Mouse (Mus musculus) stomach, postnatal 0 days (tissue): ENCODE data around the gene Ggt1. TPM values are rescaled to one million over a fixed set of nuclear protein-coding genes. Genes with fewer than 3 reads are reported as not detected.

Experiments
- ATAC-seq: fragments of 200-750 bp; cut with Nextera tagmentation; 2 replicates; pipeline ENCODE4 v1.8.0; 2017; ENCODE audit not compliant: low FRiP score, low TSS enrichment
- DNase-seq: peaks from one replicate; pipeline ENCODE4 v3.0.0-alpha.2; 2016; ENCODE audit warnings: low spot score
- H3K27ac ChIP-seq: fragments of 300-500 bp; sonication (generic); replicated peaks from 2 replicates; pipeline ENCODE4 v1.5.1; 2014; ENCODE audit warnings: mild to moderate bottlenecking, control low read depth
- H3K27me3 ChIP-seq: fragments of 300-500 bp; sonication (generic); 2 replicates; pipeline ENCODE4 v1.6.1; 2014; ENCODE audit warnings: low read length; ENCODE audit not compliant: control insufficient read depth, insufficient read depth
- H3K36me3 ChIP-seq: fragments of 300-500 bp; sonication (generic); 2 replicates; pipeline ENCODE4 v1.6.1; 2014; ENCODE audit warnings: low read length, mixed read lengths; ENCODE audit not compliant: control insufficient read depth, insufficient read depth
- H3K4me1 ChIP-seq: fragments of 300-500 bp; sonication (generic); replicated peaks from 2 replicates; pipeline ENCODE4 v1.6.1; 2014; ENCODE audit warnings: antibody characterized with exemption; ENCODE audit not compliant: control insufficient read depth, insufficient read depth
- H3K4me2 ChIP-seq: fragments of 300-500 bp; sonication (generic); replicated peaks from 2 replicates; pipeline ENCODE4 v1.6.1; 2014; ENCODE audit warnings: low read depth, mild to moderate bottlenecking, control low read depth, moderate library complexity
- H3K4me3 ChIP-seq: fragments of 300-500 bp; sonication (generic); 2 replicates; pipeline ENCODE4 v1.5.1; 2014; ENCODE audit warnings: low read depth, low read length, control low read depth
- H3K9ac ChIP-seq: fragments of 300-500 bp; sonication (generic); 2 replicates; pipeline ENCODE4 v1.6.1; 2014; ENCODE audit warnings: mild to moderate bottlenecking, low read length, control low read depth, mixed read lengths
- H3K9me3 ChIP-seq: fragments of 300-500 bp; sonication (generic); 2 replicates; pipeline ENCODE4 v1.6.1; 2016; ENCODE audit warnings: low read length; ENCODE audit not compliant: control insufficient read depth
- CTCF ChIP-seq: IDR thresholded peaks from 2 replicates; pipeline ENCODE4 v1.5.1; 2016; ENCODE audit warnings: antibody characterized with exemption, low read depth, mild to moderate bottlenecking, moderate library complexity
- EP300 ChIP-seq: optimal IDR thresholded peaks from 2 replicates; pipeline ENCODE3; 2016; ENCODE audit warnings: antibody characterized with exemption
- whole genome bisulfite sequencing: fragments of 180-500 bp; shearing (Covaris S2); extraction: QIAGEN DNeasy Blood & Tissue Kit; methylation state at CpG from one replicate; pipeline ENCODE4 v1.1.7; 2014; 5-methylcytosine and 5-hydroxymethylcytosine counted together
- polyA plus RNA-seq: library from polyadenylated mRNA; unstranded; fragments of >200 nt; fragmentation: Nextera tagmentation; extraction: Ambion mirVana; gene quantifications from 2 replicates; pipeline ENCODE4 v1.2.1, GENCODE M21; 2015

The Ggt1 gene
- polyA plus RNA-seq, 1 experiment from 2014 or later: 1.9 TPM

GRCm38 (mm10) chr10:75605162-75605846 lies 43.9 kb downstream of the Ggt1 start:
- WGBS: 38% methylated on average over 11 of the region's 11 CpGs
- no peak for DNase-seq
- Histone ChIP-seq H3K27me3 (no peaks in the 10 kb centered on the region), H3K9me3 (no peaks in the 10 kb centered on the region), H3K36me3 (no peaks in the 10 kb centered on the region), H3K4me1 (no peaks in the 10 kb centered on the region), H3K27ac (no peak overlapping the region), H3K4me2 (no peak overlapping the region), H3K9ac (no peak overlapping the region), H3K4me3 (no peak overlapping the region)
- ATAC-seq: no peak
- TF ChIP-seq CTCF (peak; percentile 37), EP300 (no peak)

GRCm38 (mm10) chr10:75607253-75607652 lies 45.8 kb downstream of the Ggt1 start:
- WGBS: 83% methylated on average over 4 of the region's 4 CpGs
- ATAC-seq: no peak

GRCm38 (mm10) chr10:75608975-75609374 lies 47.6 kb downstream of the Ggt1 start:
- H3K4me1 ChIP-seq: no peaks in the 10 kb centered on the region
- no peak for DNase-seq
- no peak for TF ChIP-seq EP300
- TF ChIP-seq CTCF: no peak

More at GRCm38 (mm10) chr10:75607253-75607652, 45.8 kb downstream of the Ggt1 start:
- H3K27me3 ChIP-seq: no peaks in the 10 kb centered on the region
- no peak overlapping the region for H3K9ac ChIP-seq
- DNase-seq: no peak
- H3K36me3 ChIP-seq: no peaks in the 10 kb centered on the region
- H3K9me3 ChIP-seq: no peaks in the 10 kb centered on the region
- H3K4me1 ChIP-seq: no peaks in the 10 kb centered on the region
- H3K4me3 ChIP-seq: no peak overlapping the region
- TF ChIP-seq CTCF (no peak), EP300 (no peak)
- no peak overlapping the region for H3K4me2 ChIP-seq
- no peak overlapping the region for H3K27ac ChIP-seq

GRCm38 (mm10) chr10:75610486-75610885 lies 49.1 kb downstream of the Ggt1 start:
- TF ChIP-seq CTCF (0 out of 2 replicates have a peak, but pooled peaks have one; percentile 10), EP300 (no peak)
- 36% methylated on average over 7 of the region's 7 CpGs for WGBS
- no peak overlapping the region for H3K4me2 ChIP-seq
- H3K4me1 ChIP-seq: no peaks in the 10 kb centered on the region
- no peak overlapping the region for H3K4me3 ChIP-seq
- H3K36me3 ChIP-seq: no peaks in the 10 kb centered on the region
- H3K27ac ChIP-seq: 0 out of 2 replicates have a peak overlapping the region, but pooled peaks have one; percentile 18
- no peak for ATAC-seq
- H3K9me3 ChIP-seq: no peaks in the 10 kb centered on the region
- DNase-seq: no peak
- H3K9ac ChIP-seq: no peak overlapping the region
- no peaks in the 10 kb centered on the region for H3K27me3 ChIP-seq

More at GRCm38 (mm10) chr10:75608975-75609374, 47.6 kb downstream of the Ggt1 start:
- Histone ChIP-seq H3K27ac (no peak overlapping the region), H3K4me2 (no peak overlapping the region), H3K4me3 (no peak overlapping the region), H3K27me3 (no peaks in the 10 kb centered on the region), H3K9me3 (no peaks in the 10 kb centered on the region), H3K9ac (no peak overlapping the region), H3K36me3 (no peaks in the 10 kb centered on the region)
- 86% methylated on average over 11 of the region's 11 CpGs for WGBS
- no peak for ATAC-seq

- Histone ChIP-seq H3K4me3 (no peak overlapping the region), H3K9me3 (no peaks in the 10 kb centered on the region), H3K36me3 (no peaks in the 10 kb centered on the region), H3K27ac (no peak overlapping the region), H3K27me3 (no peaks in the 10 kb centered on the region), H3K9ac (no peak overlapping the region), H3K4me2 (no peak overlapping the region), H3K4me1 (no peaks in the 10 kb centered on the region)
- WGBS: 88% methylated on average over 4 of the region's 4 CpGs
- DNase-seq (no peak), ATAC-seq (no peak)
- TF ChIP-seq EP300: no peak
- no peak for TF ChIP-seq CTCF
Observed at GRCm38 (mm10) chr10:75616044-75616443, 54.6 kb downstream of the Ggt1 start.

- no peaks in the 10 kb centered on the region for H3K36me3 ChIP-seq
- WGBS: 48% methylated on average over 3 of the region's 3 CpGs
- TF ChIP-seq EP300 (no peak), CTCF (peak; percentile 54)
- H3K4me3 ChIP-seq: no peak overlapping the region
- DNase-seq: no peak
- no peak for ATAC-seq
- no peak overlapping the region for H3K27ac ChIP-seq
- no peak overlapping the region for H3K4me2 ChIP-seq
- H3K27me3 ChIP-seq: no peaks in the 10 kb centered on the region
- H3K9ac ChIP-seq: no peak overlapping the region
- H3K4me1 ChIP-seq: no peaks in the 10 kb centered on the region
- no peaks in the 10 kb centered on the region for H3K9me3 ChIP-seq
Observed at GRCm38 (mm10) chr10:75620818-75621217, 59.4 kb downstream of the Ggt1 start.
